Mouse (Mus musculus) liver, embryonic 14.5 days (tissue): ENCODE measurements at regions not wholly inside any gene's neighbourhood (a gene's known extent, or its start where the extent isn't known, plus 50 kb on each side); places are given as distances from the start of the nearest gene placed in this dataset.

Source experiments
- CTCF ChIP-seq: IDR thresholded peaks from 2 replicates; pipeline ENCODE4 v1.5.1; 2016; ENCODE audit warnings: antibody characterized with exemption, low read depth, control low read depth
- EP300 ChIP-seq: IDR thresholded peaks from 2 replicates; pipeline ENCODE4 v1.6.1; 2016; ENCODE audit warnings: antibody characterized with exemption, low read depth

GRCm38 (mm10) chr12:31130434-31130833 lies 56.8 kb downstream of the Fam110c start:
- TF ChIP-seq CTCF (no peak), EP300 (no peak)
